Mouse (Mus musculus) cerebral cortex, adult 2 months (tissue): Measurements from ENCODE around the gene Gm10324.

Experiments
- WGBS: fragments of 180-500 bp; shearing (Covaris S2); methylation state at CpG from one replicate; pipeline ENCODE4 v1.1.7; 2018; 5-methylcytosine and 5-hydroxymethylcytosine counted together

The Gm10324 gene

GRCm38 (mm10) chr13:66119247-66119646 is at the start of gene Gm10324:
Gm10324 (plus strand) TSS chr13:66119547.
- WGBS: no CpG with 5 or more reads among the region's 2 CpGs
